Mouse (Mus musculus): ENCODE measurements around the gene Ppp3ca.

GRCm38 (mm10) chr3:136810271-136810670 lies 140.3 kb downstream of the Ppp3ca start:
- TF ChIP-seq EP300 (IDR thresholded peaks at IDR 0.05; ENCODE audit: low read depth) (no peak), CTCF (IDR thresholded peaks at IDR 0.05; ENCODE audit: low read depth) (no peak)

Data from liver, postnatal 0 days (tissue).